Mouse (Mus musculus) left cerebral cortex, adult 8-10 months (tissue): ENCODE measurements around the gene Nat10. TPM values are rescaled to one million over a fixed set of nuclear protein-coding genes. Genes with fewer than 3 reads are reported as not detected.

Experiments
- total RNA-seq, 4 experiments: library from RNA; stranded (reverse); gene quantifications; 2 replicates each; pipeline ENCODE4 v1.2.4; 2022

Nat10 gene
- total RNA-seq, 4 experiments from 2014 or later, result 29.8 to 39.8 (median 36.5) TPM

Other genes with a start within 250 kb of the Nat10 start
- gene Abtb2, start 195.0 kb downstream of the Nat10 start, total RNA-seq, result 1 to 10 TPM; 8.2 to 9.0 (median 8.7) TPM
- gene Caprin1, start 36.4 kb upstream of the Nat10 start, total RNA-seq, result 100 to 1,000 TPM; 218 to 270 (median 243) TPM
- gene Lmo2, start 196.7 kb upstream of the Nat10 start, total RNA-seq, result 10 to 100 TPM; 24.3 to 28.5 (median 27.2) TPM